Mouse (Mus musculus): Measurements from ENCODE around the gene Rfx4. TPM values are rescaled to one million over a fixed set of nuclear protein-coding genes. Genes with fewer than 3 reads are reported as not detected.

Gene Rfx4
- total RNA-seq, 2 experiments from 2014 or later, result 0.06 TPM; not detected in 1

DNA sequence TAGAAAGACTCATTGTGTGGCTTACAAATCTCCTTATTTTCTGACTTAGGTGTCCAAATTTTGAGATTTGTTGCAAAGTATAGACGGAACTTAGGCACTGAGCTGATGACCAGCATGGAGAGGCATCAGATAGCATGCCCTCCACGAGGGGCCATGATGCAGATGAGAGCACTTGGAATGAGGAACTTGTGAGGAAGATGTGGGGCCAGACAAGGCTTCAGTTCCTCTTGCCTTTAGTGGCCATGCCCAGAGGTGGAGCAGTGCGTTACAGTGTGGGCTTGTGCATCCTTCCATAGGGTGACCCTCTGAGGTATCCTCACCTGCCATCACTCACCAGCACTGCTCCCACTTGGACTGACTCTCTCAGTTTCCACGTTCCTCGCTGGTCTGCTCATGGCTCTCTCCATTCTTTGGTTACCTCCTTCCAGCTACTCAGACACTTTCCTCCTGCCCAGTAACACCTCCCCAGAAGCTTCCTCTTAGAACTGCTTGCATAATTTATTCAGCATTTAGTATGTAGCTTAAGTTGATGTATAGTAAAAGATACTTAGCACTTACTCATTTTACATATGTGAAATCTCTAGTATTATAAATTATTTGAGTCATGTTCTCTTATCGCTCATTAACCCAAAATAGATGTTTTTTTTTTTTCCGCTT is 179.8 kb downstream of the Rfx4 start:
- intact Hi-C loops (cut with DNase I; ENCODE audit: low total_unique reads), result loop anchor here (10.0 kb wide), 1 partner anchor 49 kb away; no protein-coding TSS in a partner anchor

DNA sequence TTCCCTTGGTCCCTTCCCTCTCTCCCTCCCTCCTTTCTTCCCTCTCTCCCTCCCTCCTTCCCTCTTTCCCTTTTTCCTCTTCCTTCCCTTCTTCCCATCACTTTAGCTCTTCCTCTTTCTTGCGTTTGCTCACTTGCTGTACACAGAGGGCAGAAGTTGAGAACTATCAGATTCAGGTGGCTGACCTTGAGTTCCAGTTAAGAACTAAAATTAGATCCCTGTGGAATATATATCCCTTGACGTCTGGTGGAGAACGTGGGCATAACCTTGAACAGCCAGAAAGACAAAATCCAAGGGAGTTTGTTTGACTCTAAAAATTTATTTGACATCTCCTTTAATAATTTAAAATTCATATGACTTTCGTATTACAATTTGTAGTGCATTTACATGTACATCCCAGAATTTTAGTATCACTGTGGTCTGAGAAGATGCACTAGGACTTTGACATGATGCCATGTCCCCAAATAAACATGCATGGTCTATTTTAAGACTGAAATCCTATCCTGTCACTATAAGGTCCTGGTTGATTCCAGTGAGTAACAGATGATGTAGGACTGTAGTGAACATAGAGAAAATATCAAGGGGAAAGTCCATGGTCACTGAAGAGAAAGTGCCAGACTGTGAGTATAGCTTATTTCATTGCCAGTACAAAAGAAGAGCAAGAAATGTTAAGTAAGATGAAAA is 181.1 kb downstream of the Rfx4 start:
- DNase-seq, result no peak
- intact Hi-C loops (cut with DNase I; ENCODE audit: low total_unique reads), result loop anchor here (10.0 kb wide), 1 partner anchor 48 kb away; no protein-coding TSS in a partner anchor

More for the DNA sequence above, 179.8 kb downstream of the Rfx4 start:
- no peak for DNase-seq

DNA sequence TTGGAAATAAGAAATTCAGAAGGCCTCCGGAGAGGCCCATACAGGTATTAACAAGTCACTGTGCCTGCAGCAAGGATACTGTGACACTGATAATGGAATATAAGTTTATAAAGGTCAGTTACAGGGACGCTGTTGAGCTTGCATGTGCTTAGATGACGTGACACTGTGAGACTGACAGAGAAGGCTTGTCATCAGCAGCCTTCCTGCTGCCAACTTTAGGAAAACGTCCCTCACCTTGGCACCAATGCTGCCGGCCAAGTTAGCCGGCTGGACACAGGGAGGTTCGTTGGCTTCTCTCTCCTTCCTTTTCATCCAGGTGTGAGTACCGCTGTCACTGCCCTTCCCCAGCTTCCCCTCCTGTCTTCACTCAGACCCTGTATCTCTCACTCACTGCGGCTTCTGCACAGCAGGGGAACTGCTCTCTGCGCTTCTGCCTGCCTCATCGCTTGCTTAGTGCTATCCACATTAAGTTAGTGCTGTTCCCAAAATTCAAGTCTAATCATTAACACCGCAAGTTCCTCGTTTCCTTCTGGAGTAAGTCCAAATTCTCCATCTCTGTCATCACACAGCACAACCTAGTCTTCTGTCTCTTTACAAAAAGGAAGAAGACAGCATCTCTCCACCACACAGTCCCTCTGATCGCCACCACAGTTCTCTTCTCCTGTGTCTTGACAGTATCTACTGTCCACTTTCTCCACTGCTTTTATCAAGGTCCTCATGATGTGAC is 182.4 kb downstream of the Rfx4 start:
- intact Hi-C loops (cut with DNase I; ENCODE audit: low total_unique reads), result loop anchor here (10.0 kb wide), 1 partner anchor 47 kb away; no protein-coding TSS in a partner anchor
- DNase-seq, result no peak

DNA sequence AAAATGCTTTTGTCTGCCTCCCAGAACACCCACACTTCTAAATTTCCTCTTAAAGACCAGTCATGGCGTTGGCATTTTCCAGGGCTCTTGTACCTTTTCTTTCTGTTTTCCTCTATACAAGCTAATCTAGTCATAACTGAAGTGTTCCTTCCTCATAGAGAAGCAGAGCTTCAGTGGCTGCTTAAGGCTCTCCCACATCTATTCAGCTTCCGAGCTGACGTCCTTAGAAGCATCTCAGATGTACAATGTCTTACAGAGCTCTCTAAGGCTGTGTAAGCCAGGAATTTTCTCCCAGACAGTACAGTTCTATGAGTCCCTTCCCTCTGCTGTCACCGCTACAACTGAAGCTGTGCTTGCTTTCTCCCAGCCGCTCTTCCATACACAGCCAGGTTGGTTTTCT is 183.0 kb downstream of the Rfx4 start:
- DNase-seq, result no peak
- intact Hi-C loops (cut with DNase I; ENCODE audit: low total_unique reads), result loop anchor here (10.0 kb wide), 1 partner anchor 46 kb away; no protein-coding TSS in a partner anchor

DNA sequence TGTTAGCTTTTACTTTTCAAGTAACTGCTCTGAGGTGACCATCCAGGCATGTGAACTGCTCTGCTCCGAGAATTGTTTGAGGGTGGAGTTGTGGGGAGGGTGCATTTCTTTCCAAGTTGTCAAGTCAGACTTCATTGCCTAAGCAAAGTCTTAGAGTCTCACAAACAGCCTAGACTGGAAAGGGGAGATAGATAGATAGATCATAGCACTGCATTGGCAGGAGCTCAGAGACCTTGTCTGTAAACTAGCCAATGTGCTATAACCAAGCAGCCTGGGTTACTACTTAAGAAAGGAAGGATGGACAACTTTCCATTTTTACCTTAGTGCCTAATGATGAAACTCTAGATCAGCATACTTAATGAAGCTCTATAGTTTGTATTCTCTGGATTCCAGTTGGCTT is 184.5 kb downstream of the Rfx4 start:
- intact Hi-C loops (cut with DNase I; ENCODE audit: low total_unique reads), result no loop called here
- DNase-seq, result no peak

DNA sequence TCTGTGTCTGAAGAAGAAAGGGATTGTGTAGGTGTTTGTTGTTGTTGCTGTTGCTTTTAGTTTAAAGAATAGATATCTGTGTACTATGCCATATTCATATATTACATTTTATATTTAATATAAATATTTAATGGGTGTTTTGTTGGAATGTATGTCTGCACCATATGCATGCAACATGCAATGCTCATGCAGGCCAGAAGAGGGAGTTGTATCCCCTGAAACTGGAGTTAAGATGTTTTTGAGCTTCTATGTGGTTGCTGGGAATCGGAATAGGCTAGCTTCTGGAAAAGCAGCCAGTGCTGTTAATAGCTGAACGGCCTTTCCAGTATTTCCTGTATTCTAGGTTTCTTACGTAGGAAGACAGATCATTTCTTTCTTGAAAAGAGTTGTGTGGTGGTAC is 189.8 kb downstream of the Rfx4 start:
- intact Hi-C loops (cut with DNase I; ENCODE audit: low total_unique reads), result no loop called here
- no peak for DNase-seq

DNA sequence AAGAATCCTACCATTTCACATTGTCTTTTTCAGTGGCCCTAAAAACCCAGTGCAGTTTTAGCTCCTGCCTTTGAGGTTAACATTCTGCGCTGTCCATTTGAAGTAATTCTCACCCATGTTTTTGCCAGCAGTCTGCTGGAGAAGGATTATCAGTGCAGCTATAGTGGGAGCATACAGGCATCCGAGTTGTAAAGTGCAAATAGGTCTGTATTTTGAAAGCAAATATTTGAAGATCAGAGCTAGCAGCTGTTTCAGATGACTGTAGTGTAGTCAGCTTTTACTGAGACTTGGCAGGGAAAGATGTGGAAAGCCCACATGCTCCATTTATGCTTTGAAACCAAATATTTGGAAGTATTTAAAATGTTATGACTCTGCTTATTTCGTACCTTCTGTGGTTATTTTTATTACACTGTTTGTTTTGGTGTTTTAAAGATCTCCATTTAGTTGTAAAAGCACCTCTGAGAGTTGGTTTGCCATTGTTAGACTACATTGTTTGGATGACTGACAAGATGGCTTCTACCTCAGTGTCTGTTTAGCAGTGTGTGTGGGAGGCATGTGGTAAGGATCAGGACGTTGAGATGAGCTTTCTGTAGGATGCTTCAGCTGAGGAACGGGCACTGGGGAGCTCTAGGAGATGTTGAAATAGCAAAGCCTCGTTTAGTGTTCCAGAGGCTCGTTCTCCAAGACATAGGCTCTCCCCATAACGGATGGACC is 193.3 kb downstream of the Rfx4 start:
- DNase-seq, result no peak
- intact Hi-C loops (cut with DNase I; ENCODE audit: low total_unique reads), result no loop called here

DNA sequence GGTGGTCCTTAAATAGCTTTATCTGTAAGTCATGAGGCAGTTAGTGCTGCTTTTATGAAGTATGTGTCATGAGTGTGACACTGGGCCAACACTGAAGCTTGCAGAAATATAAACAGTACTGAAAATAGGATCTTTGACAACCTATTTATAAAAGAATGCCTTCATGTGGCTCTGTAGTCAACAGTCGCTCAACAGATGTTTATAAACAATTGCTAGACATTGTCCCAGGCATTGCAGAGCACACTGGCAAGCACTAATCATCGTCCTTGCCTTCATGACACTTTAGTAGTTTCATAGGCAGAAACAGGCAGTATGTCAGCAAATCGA is 193.8 kb downstream of the Rfx4 start:
- intact Hi-C loops (cut with DNase I; ENCODE audit: low total_unique reads), result no loop called here
- DNase-seq, result no peak

DNA sequence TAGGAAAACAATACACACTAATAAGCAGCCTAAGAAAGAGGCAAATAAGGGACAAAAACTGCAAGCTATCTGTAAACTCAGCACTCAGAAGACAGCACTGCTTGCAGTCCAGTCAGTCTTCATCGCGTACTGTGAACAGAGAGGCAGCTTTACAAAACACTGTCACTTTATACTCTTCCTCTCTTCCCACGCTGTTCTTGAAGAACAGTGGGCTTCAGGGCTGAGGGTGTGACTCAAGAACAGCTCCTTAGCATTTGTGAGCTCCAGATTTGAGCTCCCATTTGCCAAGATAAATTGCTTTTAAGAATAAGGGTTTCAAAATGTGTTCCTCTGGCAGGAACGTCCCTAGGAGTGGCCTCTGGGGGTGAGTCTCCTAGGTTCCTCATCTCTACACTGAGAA is 194.5 kb downstream of the Rfx4 start:
- DNase-seq, result no peak
- intact Hi-C loops (cut with DNase I; ENCODE audit: low total_unique reads), result no loop called here

DNA sequence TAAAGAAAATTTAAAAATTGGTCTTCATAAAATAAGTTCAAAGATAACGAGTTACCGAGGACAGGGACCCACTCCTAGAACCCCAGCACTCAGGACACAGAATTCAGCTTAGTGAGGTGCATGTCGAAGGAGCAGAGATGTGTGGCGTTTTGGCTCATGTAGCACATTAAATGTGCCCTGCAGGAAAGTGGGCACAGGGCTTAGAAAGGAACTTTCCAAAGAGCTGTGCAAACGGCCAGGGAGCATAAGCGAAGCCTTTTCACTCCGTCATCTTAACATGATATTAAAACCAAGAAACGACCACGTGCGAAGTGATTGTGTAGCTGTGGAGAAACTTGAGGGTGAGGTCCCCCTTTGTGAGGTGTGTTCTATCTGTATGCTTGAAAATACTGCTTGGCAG is 198.4 kb downstream of the Rfx4 start:
- intact Hi-C loops (cut with DNase I; ENCODE audit: low total_unique reads), result no loop called here
- DNase-seq, result no peak

Other genes starting within 250 kb of the Rfx4 start
- gene Ckap4, start 222.0 kb upstream of the Rfx4 start, total RNA-seq (2021), result 10 to 100 TPM; 34.0 to 51.7 TPM
- gene Tcp11l2, start 179.4 kb upstream of the Rfx4 start, total RNA-seq (2021), result 100 to 1,000 TPM in 1 of 2 experiments, 10 to 100 TPM in 1; 68.4 to 118 TPM
- 10 to 100 TPM; 13.0 to 13.1 TPM for gene Polr3b, start 133.8 kb upstream of the Rfx4 start, total RNA-seq (2021)
- gene Ric8b, start 161.6 kb downstream of the Rfx4 start, total RNA-seq (2021), result 10 to 100 TPM; 34.5 to 35.0 TPM